Mouse (Mus musculus) neural tube, embryonic 12.5 days (tissue): ENCODE results near the gene Pcnx3. TPM values are rescaled to one million over a fixed set of nuclear protein-coding genes. Genes with fewer than 3 reads are reported as not detected.

Source experiments
- ATAC-seq: fragments of 200-750 bp; cut with Nextera tagmentation; 2 replicates; pipeline ENCODE4 v1.8.0; 2017; ENCODE audit warnings: low read depth, mild to moderate bottlenecking, moderate TSS enrichment, moderate library complexity; ENCODE audit not compliant: low FRiP score
- H3K27ac ChIP-seq: fragments of 300-500 bp; sonication (generic); 2 replicates; pipeline ENCODE4 v1.5.1; 2016
- H3K27me3 ChIP-seq: fragments of 300-500 bp; sonication (generic); replicated peaks from 2 replicates; pipeline ENCODE4 v1.6.1; 2016; ENCODE audit warnings: mild to moderate bottlenecking
- H3K36me3 ChIP-seq: fragments of 300-500 bp; sonication (generic); 2 replicates; pipeline ENCODE4 v1.6.1; 2016; ENCODE audit warnings: mild to moderate bottlenecking
- H3K4me1 ChIP-seq: fragments of 300-500 bp; sonication (generic); 2 replicates; pipeline ENCODE4 v1.6.1; 2016
- H3K4me2 ChIP-seq: fragments of 300-500 bp; sonication (generic); replicated peaks from 2 replicates; pipeline ENCODE4 v1.6.1; 2016; ENCODE audit warnings: mild to moderate bottlenecking
- H3K4me3 ChIP-seq: fragments of 300-500 bp; sonication (generic); 2 replicates; pipeline ENCODE4 v1.5.1; 2016
- H3K9ac ChIP-seq: fragments of 300-500 bp; sonication (generic); 2 replicates; pipeline ENCODE4 v1.6.1; 2016; ENCODE audit warnings: mild to moderate bottlenecking
- H3K9me3 ChIP-seq: fragments of 300-500 bp; sonication (generic); 2 replicates; pipeline ENCODE4 v1.6.1; 2016; ENCODE audit warnings: mild to moderate bottlenecking
- WGBS: fragments of 180-500 bp; shearing (Covaris S2); methylation state at CpG from one replicate; pipeline ENCODE4 v1.1.7; 2016; 5-methylcytosine and 5-hydroxymethylcytosine counted together
- polyA plus RNA-seq: library from polyadenylated mRNA; unstranded; fragments of >200 nt; fragmentation: Nextera tagmentation; extraction: Ambion mirVana; gene quantifications from 2 replicates; pipeline ENCODE4 v1.2.1, GENCODE M21; 2016

Gene Pcnx3
- polyA plus RNA-seq, 1 experiment from 2014 or later = 32.4 TPM

DNA sequence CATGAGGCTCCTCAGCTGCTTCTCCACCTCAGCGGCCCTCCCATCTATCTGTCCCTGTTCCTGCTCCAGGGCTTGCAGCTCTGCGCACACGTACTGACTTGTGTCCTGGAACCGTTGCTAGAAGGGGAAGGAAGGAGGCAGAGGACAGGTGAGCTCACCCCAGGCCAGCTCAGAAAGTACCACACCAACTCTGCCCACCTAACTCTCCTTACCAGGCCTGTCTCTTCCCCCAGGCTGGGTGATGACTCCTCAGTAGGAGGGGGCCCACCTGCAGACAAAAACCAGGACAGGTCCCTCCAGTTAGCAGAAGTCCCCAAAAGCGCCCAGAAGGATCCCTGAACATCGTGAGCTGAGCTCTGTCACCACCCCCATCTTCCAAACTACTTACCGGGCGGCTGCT is 21.9 kb upstream of the Pcnx3 start:
- H3K36me3 ChIP-seq = peaks cover 83% of the 10 kb centered on the region
- 80% methylated on average over 8 of the region's 8 CpGs for WGBS
- ATAC-seq = no peak

DNA sequence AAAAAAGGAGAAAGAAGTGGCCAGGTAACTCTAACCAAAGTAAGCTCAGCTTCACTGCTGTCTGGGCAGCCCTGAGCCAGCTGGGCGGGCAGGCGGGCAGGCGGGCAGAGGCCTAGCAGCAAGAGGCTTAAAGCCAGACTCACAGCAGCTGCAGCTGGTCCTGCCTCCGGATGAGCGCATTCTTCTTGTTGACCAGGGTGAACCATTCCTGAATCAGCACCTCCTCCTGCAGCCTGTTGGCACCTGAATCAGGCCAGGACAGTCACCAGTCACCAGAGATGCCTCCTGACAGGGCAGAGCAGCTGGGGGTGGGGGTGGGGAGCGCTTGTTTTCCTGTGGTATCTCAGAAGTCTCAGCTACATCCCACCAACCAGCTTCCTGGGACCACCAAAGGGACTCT is 21.4 kb upstream of the Pcnx3 start:
- Histone ChIP-seq H3K4me3 (no peak overlapping the region), H3K36me3 (peaks cover 79% of the 10 kb centered on the region), H3K4me2 (no peak overlapping the region), H3K27me3 (no peaks in the 10 kb centered on the region), H3K4me1 (no peaks in the 10 kb centered on the region; the same call in 1 of the 2 replicates), H3K9ac (no peak overlapping the region), H3K27ac (no peak overlapping the region), H3K9me3 (no peaks in the 10 kb centered on the region)
- 95% methylated on average over 6 of the region's 6 CpGs for WGBS
- no peak for ATAC-seq

More for the DNA sequence above, 21.9 kb upstream of the Pcnx3 start:
- Histone ChIP-seq H3K27me3 (no peaks in the 10 kb centered on the region), H3K4me2 (no peak overlapping the region), H3K9me3 (no peaks in the 10 kb centered on the region), H3K4me1 (peaks cover 4% of the 10 kb centered on the region; the same call in 1 of the 2 replicates), H3K27ac (no peak overlapping the region), H3K9ac (no peak overlapping the region), H3K4me3 (no peak overlapping the region)

DNA sequence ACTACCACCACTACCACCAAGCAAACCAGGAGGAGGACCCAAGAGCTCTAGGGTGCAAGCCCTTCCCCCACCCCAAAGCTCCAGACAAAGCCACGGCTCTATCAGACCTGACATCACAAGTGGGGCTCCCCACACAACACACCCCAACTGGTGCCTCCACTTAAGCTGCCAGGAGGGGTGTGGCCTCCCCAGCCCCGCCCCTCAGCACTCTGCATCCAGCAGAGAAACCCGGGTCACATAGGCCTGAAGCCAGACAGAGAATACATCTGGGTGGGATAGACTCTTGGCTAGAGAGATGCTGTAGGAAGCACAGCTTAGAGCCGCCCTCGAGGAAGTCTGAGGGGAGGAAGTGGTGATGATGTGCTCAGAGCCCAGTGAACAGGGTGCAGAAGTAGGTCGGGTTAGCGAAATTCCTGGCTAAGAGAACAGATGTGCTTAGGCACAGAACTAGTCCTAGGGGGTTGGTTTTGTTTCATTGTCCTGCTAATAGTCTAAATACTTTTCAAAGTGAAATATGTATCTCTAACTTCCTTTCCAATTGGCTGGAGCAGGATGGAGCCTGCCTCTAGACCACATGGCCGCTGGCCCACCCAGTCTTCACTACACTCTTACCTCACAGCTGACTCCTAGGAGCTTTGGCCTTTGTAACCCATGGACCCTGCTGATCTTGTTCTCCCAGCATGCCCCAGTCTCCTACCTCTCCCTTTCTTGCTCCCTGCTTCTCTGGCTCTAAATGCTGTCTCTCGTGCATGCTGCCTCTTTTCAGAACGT is 16.3 kb upstream of the Pcnx3 start:
- Histone ChIP-seq H3K4me1 (0 out of 2 replicates have a peak, but pooled peaks cover 2% of the 10 kb centered on the region), H3K9ac (no peak overlapping the region), H3K9me3 (no peaks in the 10 kb centered on the region), H3K27ac (no peak overlapping the region), H3K27me3 (no peaks in the 10 kb centered on the region), H3K4me3 (no peak overlapping the region), H3K36me3 (peaks cover 73% of the 10 kb centered on the region), H3K4me2 (no peak overlapping the region)
- 52% methylated on average over 10 of the region's 10 CpGs for WGBS
- ATAC-seq = no peak

DNA sequence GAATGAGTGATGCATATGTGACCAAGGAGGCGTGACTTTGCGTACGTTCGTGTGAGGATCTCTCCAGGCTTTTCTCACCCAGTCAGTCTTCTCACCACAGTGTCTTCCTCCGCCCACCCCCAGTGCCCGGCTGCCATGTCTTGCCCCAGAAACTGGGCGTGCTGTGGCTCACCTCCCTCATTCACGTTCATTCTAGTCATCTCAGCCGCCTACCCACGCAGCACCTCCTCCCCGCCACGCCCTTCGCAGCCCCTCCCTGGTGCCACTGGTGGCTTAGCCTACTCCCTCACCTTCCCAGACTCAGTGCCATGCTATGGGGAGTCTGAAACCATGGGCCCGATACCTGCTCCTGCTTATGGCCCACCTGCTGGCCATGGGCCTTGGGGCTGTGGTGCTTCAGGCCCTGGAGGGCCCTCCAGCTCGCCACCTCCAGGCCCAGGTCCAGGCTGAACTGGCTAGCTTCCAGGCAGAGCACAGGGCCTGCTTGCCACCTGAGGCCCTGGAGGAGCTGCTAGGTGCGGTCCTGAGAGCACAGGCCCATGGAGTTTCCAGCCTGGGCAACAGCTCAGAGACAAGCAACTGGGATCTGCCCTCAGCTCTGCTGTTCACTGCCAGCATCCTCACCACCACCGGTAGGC is 15.6 kb upstream of the Pcnx3 start, which contains the start of gene Kcnk7:
Gene Kcnk7 (plus strand): TSS at position 205 of the 638 bp plus-strand sequence.
- Histone ChIP-seq H3K36me3 (peaks cover 74% of the 10 kb centered on the region), H3K27ac (no peak within 1 kb of the TSS), H3K4me1 (0 out of 2 replicates have a peak, but pooled peaks cover 2% of the 10 kb centered on the region), H3K27me3 (no peaks in the 10 kb centered on the region), H3K4me2 (no peak within 1 kb of the TSS), H3K4me3 (no peak within 1 kb of the TSS), H3K9ac (no peak within 1 kb of the TSS), H3K9me3 (no peaks in the 10 kb centered on the region)
- 81% methylated on average over 17 of the region's 17 CpGs for WGBS
- ATAC-seq = no peak

DNA sequence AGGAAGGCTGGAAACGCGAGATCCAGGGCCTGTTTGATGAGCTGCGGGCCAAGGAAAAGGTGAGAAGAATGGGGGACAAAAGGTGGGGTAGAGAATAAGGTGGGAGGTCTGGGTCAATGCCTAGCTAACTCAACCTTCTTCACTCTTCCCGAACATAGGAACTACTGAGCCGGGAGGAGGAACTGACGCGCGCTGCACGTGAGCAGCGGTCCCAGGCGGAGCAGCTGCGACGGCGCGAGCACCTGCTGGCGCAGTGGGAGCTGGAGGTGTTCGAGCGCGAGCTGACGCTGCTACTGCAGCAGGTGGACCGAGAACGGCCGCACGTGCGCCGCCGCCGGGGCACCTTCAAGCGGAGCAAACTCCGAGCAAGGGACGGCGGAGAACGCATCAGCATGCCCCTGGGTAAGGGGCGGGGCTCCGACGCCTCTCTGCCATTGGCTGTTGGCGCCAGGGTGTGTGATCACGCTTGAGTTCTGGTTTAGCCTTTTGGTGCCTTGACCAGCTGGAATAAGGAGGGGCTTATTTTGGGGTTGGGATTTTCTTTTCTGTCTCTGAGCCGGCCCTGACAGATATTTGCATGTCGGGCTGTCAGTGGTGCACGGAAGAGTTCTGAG is 7.2 kb upstream of the Pcnx3 start:
- Histone ChIP-seq H3K9ac (peak overlapping the region; percentile 33; the same call in 1 of the 2 replicates), H3K4me1 (peaks cover 28% of the 10 kb centered on the region), H3K4me3 (0 out of 2 replicates have a peak overlapping the region, but pooled peaks have one; percentile 23), H3K27ac (no peak overlapping the region), H3K9me3 (no peaks in the 10 kb centered on the region), H3K36me3 (peaks cover 84% of the 10 kb centered on the region), H3K27me3 (peaks cover 6% of the 10 kb centered on the region; the same call in 1 of the 2 replicates), H3K4me2 (peak overlapping the region; percentile 63)
- 6% methylated on average over 41 of the region's 41 CpGs for WGBS
- no peak for ATAC-seq

DNA sequence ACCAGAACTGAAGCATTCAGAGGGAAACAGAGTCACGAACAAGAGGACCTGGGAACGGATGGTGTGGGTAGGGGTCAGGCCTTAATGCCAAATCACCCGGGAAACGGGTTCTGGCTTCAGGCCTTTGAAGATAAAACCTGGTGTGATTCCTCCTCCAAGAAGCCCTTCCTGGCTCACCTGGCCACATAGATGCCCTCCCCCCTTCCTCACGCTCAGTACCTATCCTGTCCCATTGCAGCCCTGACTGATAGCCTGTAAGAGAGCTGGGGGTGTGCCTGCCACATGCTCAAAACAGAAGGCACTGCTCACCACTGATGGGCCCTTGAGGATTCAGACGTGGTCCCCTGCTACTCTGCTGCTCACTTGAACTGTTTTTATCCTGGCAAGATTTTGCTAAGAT is 5.1 kb upstream of the Pcnx3 start:
- Histone ChIP-seq H3K4me3 (no peak overlapping the region), H3K9me3 (no peaks in the 10 kb centered on the region), H3K9ac (no peak overlapping the region), H3K36me3 (peaks cover 68% of the 10 kb centered on the region), H3K4me1 (peaks cover 44% of the 10 kb centered on the region), H3K27me3 (peaks cover 6% of the 10 kb centered on the region; the same call in 1 of the 2 replicates), H3K27ac (no peak overlapping the region), H3K4me2 (peak overlapping the region; percentile 3; the same call in 1 of the 2 replicates)
- ATAC-seq = no peak
- 90% methylated on average over 6 of the region's 6 CpGs for WGBS

DNA sequence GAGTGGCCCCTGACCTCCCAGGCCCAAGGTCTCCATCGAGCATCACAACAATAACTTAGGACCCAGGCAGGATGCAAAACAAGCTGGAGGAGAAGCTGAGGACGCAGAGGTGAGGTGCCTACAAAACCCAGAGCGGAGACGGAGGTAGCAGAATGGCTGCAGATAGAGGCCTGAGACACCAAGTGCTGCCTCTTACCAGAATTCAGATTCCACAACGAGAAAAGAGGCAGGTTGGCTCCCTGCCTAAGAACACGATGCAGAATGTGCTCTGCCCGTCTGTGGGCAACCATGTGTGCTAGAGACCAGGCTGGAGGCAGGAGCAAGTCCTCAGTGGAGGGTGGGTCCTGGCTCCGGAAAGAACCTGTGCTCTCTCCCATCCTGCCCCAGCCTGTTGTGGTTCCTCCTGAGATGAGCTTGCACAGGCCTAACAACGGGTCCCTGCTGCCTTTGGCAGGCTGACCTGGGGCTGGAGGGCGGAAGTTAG is 4.2 kb upstream of the Pcnx3 start:
- ATAC-seq = no peak

DNA sequence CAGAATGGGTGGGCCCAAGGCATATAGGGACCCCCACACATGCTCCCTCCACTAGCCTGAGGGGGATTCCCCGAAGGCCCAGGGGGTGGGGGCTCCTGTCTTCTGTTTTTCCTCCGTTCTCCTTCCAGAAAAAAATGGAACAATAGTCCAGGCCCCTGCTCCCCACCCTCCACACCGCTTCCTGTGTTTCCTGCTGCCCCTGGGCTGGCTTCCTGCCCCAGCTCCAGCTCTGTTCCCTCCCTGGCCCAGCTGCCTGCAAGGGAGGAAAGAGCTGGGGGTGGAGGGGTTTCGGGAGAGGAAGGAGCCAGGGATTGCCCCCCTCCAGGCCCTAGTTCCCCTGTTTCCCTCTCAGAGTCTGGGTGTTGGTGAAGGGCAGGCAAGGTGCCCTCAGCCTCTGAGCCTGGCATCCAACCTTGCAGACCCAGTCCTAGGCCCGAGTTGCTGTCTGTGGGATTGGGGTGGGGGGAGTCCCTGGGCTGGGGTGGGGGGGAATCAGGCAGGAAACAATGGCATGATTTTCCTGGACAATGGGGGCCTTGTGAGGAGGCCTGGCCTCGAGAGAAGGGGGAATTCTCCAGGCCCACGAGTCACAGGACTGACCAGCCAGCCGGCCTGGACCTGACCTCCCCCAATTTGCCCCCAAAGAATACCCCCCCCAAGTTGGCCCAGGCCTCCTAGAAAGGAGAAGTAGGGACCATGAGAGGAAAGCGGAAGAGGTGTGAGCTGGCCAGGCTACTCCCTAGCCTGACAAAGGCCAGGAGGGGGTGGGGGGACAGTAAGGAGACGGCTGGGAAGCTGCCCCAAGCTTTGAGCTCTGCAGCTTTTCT is 3.6 kb upstream of the Pcnx3 start:
- no peak for ATAC-seq
- H3K4me1 ChIP-seq = peaks cover 54% of the 10 kb centered on the region
- H3K9me3 ChIP-seq = no peaks in the 10 kb centered on the region
- H3K27ac ChIP-seq = no peak overlapping the region
- WGBS = 71% methylated on average over 10 of the region's 10 CpGs
- H3K36me3 ChIP-seq = peaks cover 54% of the 10 kb centered on the region
- peaks cover 6% of the 10 kb centered on the region; the same call in 1 of the 2 replicates for H3K27me3 ChIP-seq
- H3K4me3 ChIP-seq = peak overlapping the region; percentile 21; the same call in 1 of the 2 replicates
- H3K4me2 ChIP-seq = peak overlapping the region; percentile 100
- peak overlapping the region; percentile 89 for H3K9ac ChIP-seq

More for the DNA sequence above, 4.2 kb upstream of the Pcnx3 start:
- peaks cover 6% of the 10 kb centered on the region; the same call in 1 of the 2 replicates for H3K27me3 ChIP-seq
- 0 out of 2 replicates have a peak overlapping the region, but pooled peaks have one; percentile 89 for H3K9ac ChIP-seq
- H3K27ac ChIP-seq = no peak overlapping the region
- 84% methylated on average over 10 of the region's 10 CpGs for WGBS
- peak overlapping the region; percentile 100 for H3K4me2 ChIP-seq
- H3K4me1 ChIP-seq = peaks cover 47% of the 10 kb centered on the region
- peaks cover 61% of the 10 kb centered on the region for H3K36me3 ChIP-seq
- H3K4me3 ChIP-seq = no peak overlapping the region
- no peaks in the 10 kb centered on the region for H3K9me3 ChIP-seq

DNA sequence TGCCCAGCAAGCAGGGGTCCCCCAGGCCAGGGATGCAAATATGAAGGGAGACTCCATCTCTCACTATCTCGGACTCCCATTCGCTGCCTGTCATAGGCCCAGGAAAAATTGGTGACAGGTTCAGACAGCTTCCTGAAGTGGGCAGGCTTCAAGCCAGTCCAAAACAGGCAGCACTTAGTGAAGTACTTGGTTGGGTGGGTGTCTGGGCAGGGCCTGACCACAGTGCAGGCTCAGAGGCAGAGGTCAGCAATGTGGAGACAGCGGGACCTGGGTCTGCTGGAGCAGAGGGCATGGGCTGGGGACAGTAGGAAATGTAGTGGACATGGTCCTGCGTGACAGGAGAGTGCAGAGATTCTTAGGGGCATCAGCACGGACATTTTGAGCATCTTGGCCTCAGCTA is 2.9 kb upstream of the Pcnx3 start:
- H3K4me1 ChIP-seq = peaks cover 58% of the 10 kb centered on the region

DNA sequence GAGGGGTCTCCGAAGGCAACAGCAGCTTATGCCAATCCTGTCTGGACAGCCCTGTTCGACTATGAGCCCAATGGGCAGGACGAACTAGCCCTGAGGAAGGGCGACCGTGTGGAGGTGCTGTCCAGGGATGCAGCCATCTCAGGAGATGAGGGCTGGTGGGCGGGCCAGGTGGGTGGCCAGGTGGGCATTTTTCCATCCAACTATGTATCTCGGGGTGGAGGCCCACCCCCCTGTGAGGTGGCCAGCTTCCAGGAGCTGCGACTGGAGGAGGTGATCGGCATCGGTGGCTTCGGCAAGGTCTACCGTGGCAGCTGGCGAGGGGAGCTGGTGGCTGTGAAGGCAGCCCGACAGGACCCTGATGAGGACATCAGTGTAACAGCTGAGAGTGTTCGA is 1.6 kb upstream of the Pcnx3 start:
- no peak for ATAC-seq
- Histone ChIP-seq H3K4me3 (peak overlapping the region; percentile 96), H3K4me2 (peak overlapping the region; percentile 100), H3K27ac (0 out of 2 replicates have a peak overlapping the region, but pooled peaks have one; percentile 46), H3K9ac (peak overlapping the region; percentile 89), H3K27me3 (peaks cover 3% of the 10 kb centered on the region; the same call in 1 of the 2 replicates), H3K9me3 (no peaks in the 10 kb centered on the region), H3K36me3 (peaks cover 55% of the 10 kb centered on the region), H3K4me1 (peaks cover 47% of the 10 kb centered on the region)
- 74% methylated on average over 15 of the region's 15 CpGs for WGBS

More for the DNA sequence above, 2.9 kb upstream of the Pcnx3 start:
- H3K27me3 ChIP-seq = peaks cover 6% of the 10 kb centered on the region; the same call in 1 of the 2 replicates
- peak overlapping the region; percentile 100 for H3K4me2 ChIP-seq
- peak overlapping the region; percentile 96; the same call in 1 of the 2 replicates for H3K4me3 ChIP-seq
- no peak for ATAC-seq
- 85% methylated on average over 5 of the region's 5 CpGs for WGBS
- peaks cover 52% of the 10 kb centered on the region for H3K36me3 ChIP-seq
- no peak overlapping the region for H3K27ac ChIP-seq
- peak overlapping the region; percentile 89; the same call in 1 of the 2 replicates for H3K9ac ChIP-seq
- H3K9me3 ChIP-seq = no peaks in the 10 kb centered on the region
